Mouse (Mus musculus) CH12.LX (cell line): Measurements from ENCODE around the gene Bloc1s1.

Source experiments
- CTCF ChIP-seq, 2 experiments: IDR thresholded peaks in 1 of 2; conservative IDR thresholded peaks in 1 of 2; 2 replicates each; pipeline ENCODE4 v1.5.1; 2011 to 2012; ENCODE audit warnings: low read depth in 2 of 2, low read length in 2 of 2, improper control_type of control experiment in 1 of 2, inconsistent platforms in 1 of 2, mild to moderate bottlenecking in 1 of 2, moderate library complexity in 1 of 2
- JUN ChIP-seq: IDR thresholded peaks from 2 replicates; pipeline ENCODE4 v1.6.1; 2011; ENCODE audit warnings: low read depth, mild to moderate bottlenecking, low read length, improper control_type of control experiment, moderate library complexity; ENCODE audit not compliant: insufficient read depth
- MAFK ChIP-seq: IDR thresholded peaks from 2 replicates; pipeline ENCODE4 v1.6.1; 2011; ENCODE audit warnings: low read length, improper control_type of control experiment; ENCODE audit not compliant: insufficient replicate concordance
- USF2 ChIP-seq: conservative IDR thresholded peaks from 2 replicates; pipeline ENCODE4 v1.6.1; 2011; ENCODE audit warnings: low read depth, low read length, improper control_type of control experiment

DNA sequence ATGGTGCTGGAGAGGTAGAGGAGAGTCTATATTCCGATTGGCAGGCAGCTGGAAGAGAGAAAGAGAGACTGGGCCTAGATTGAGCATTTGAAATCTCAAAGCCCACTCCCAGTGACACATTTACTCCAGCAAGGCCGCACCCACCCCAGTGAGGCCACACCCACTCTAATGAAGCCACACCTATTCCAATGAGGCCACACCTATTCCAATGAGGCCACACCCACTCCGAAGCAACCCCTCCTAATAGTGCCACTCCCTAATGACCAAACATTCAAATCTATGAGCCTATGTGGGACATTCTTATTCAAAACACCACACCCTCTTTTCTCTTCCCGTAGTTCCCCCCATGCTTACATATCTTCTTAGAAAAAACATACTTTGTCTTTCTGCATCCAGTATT, 23.7 kb upstream of the Bloc1s1 start:
- TF ChIP-seq CTCF (conservative IDR thresholded peaks at IDR 0.05 in 1 of 2, IDR thresholded peaks at IDR 0.05 in 1 of 2; ENCODE audit: low read depth in 2 of 2, low read length in 2 of 2) (no peak), USF2 (no peak), MAFK (no peak), JUN (no peak)
